Mouse (Mus musculus) heart, postnatal 0 days (tissue): ENCODE measurements at regions not wholly inside any gene's neighbourhood (a gene's known extent, or its start where the extent isn't known, plus 50 kb on each side); places are given as distances from the start of the nearest gene placed in this dataset.
"Not testable (repeated sequence)": the region's sequence is repeated elsewhere in the genome, so short reads cannot be mapped to it uniquely, and the experiment has no call there.

Experiments
- ATAC-seq: fragments of 200-750 bp; cut with Nextera tagmentation; 2 replicates; pipeline ENCODE4 v1.8.0; 2017; ENCODE audit warnings: low read depth, moderate number of reproducible peaks, moderate library complexity; ENCODE audit not compliant: insufficient read depth
- DNase-seq: peaks from one replicate; pipeline ENCODE4 v3.0.0-alpha.2; 2016; ENCODE audit warnings: low spot score
- H3K27ac ChIP-seq: fragments of 300-500 bp; sonication (generic); 2 replicates; pipeline ENCODE4 v1.5.1; 2014; ENCODE audit warnings: low read depth, mild to moderate bottlenecking
- H3K27me3 ChIP-seq: fragments of 300-500 bp; sonication (generic); 2 replicates; pipeline ENCODE4 v1.6.1; 2014; ENCODE audit warnings: low read length, mixed read lengths; ENCODE audit not compliant: control insufficient read depth, insufficient read depth
- H3K36me3 ChIP-seq: fragments of 300-500 bp; sonication (generic); replicated peaks from 2 replicates; pipeline ENCODE4 v1.6.1; 2014; ENCODE audit warnings: low read length, mixed read lengths; ENCODE audit not compliant: control insufficient read depth, insufficient read depth
- H3K4me1 ChIP-seq: fragments of 300-500 bp; sonication (generic); 2 replicates; pipeline ENCODE4 v1.6.1; 2014; ENCODE audit warnings: antibody characterized with exemption; ENCODE audit not compliant: control insufficient read depth, insufficient read depth
- H3K4me2 ChIP-seq: fragments of 300-500 bp; sonication (generic); 2 replicates; pipeline ENCODE4 v1.6.1; 2014; ENCODE audit warnings: low read depth, mild to moderate bottlenecking, low read length, moderate library complexity
- H3K4me3 ChIP-seq: fragments of 300-500 bp; sonication (generic); 2 replicates; pipeline ENCODE4 v1.5.1; 2014; ENCODE audit warnings: low read depth, low read length
- H3K9ac ChIP-seq: fragments of 300-500 bp; sonication (generic); replicated peaks from 2 replicates; pipeline ENCODE4 v1.6.1; 2014; ENCODE audit warnings: low read depth, low read length, mixed read lengths
- H3K9me3 ChIP-seq: fragments of 300-500 bp; sonication (generic); replicated peaks from 2 replicates; pipeline ENCODE4 v1.6.1; 2016; ENCODE audit warnings: low read length; ENCODE audit not compliant: control insufficient read depth
- CTCF ChIP-seq: IDR thresholded peaks from 2 replicates; pipeline ENCODE4 v1.5.1; 2016; ENCODE audit warnings: antibody characterized with exemption, control low read depth, low read depth
- EP300 ChIP-seq: IDR thresholded peaks from 2 replicates; pipeline ENCODE4 v1.6.1; 2016; ENCODE audit warnings: antibody characterized with exemption, low read depth
- WGBS: fragments of 180-500 bp; shearing (Covaris S2); extraction: QIAGEN DNeasy Blood & Tissue Kit; methylation state at CpG from one replicate; pipeline ENCODE4 v1.1.7; 2014; 5-methylcytosine and 5-hydroxymethylcytosine counted together

DNA sequence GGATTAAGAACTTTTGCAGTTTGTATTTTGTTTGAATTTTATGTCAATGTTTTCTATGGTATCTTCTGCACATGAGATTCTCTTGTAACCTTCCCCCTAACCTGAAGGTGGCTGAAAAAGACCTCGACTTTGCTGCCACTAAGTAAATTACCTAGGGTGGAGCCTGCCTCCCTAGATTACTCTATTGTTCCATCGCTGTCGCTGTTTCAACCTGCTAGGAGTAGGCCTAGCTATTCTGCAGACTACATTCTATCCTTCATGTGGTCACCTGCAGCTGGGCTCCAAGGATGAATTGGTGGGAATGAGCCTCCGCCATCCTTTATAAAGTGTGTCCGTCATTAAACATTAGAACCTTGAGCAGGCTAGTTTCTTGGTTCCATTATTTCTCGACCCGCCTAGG lies 422.8 kb downstream of the Snca start:
- Histone ChIP-seq H3K36me3 (no peaks in the 10 kb centered on the region), H3K4me1 (no peaks in the 10 kb centered on the region), H3K27me3 (no peaks in the 10 kb centered on the region), H3K9ac (no peak overlapping the region), H3K27ac (no peak overlapping the region), H3K4me3 (no peak overlapping the region), H3K4me2 (no peak overlapping the region), H3K9me3 (no peaks in the 10 kb centered on the region)
- 81% methylated on average over 7 of the region's 7 CpGs for WGBS
- no peak for ATAC-seq
- no peak for DNase-seq
- TF ChIP-seq EP300: no peak
- no peak for TF ChIP-seq CTCF

DNA sequence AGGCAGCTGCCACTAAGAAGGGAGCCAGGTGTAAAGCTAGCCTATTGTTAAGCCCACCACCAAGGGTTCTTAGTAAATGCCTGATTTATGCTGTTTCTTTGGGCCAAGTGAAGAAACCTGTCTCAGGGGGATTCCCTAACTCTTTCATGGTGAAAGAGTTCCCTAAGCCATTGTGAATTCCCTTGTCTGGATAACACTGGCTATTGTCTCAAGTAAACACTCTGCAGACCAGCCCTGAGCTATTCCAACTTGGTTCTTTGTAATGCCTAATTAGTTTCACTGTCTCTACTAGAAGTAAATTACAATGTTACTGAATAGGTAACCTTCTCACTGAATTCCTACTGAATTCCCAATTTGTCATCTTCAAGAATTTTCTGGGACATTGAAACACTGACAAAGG lies 465.7 kb downstream of the Snca start:
- H3K4me1 ChIP-seq, ATAC-seq, H3K4me2 ChIP-seq, H3K36me3 ChIP-seq, DNase-seq, H3K27ac ChIP-seq, H3K27me3 ChIP-seq, H3K9me3 ChIP-seq, H3K9ac ChIP-seq, H3K4me3 ChIP-seq: not testable (repeated sequence)

DNA sequence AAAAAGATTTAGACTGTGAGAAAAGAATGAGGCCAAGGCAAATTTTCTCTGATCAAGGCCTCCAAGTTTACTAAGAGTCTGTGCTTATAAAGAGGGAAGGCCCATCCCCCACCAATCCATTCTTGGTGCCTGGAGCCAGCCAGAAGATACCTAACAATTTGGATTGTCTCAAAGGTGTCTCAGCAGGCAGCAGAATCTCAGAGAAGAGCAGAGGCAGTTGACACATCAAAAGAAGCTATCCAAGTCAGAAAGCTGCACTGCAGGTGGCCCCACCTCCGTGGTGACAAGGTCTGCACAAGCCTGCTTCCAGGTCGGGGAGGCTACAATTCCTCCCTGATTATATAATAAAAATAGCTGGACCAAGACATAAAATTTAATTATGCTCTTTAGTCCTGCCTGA lies 484.2 kb downstream of the Snca start:
- WGBS: 38% methylated on average over 2 of the region's 2 CpGs
- TF ChIP-seq EP300 (no peak), CTCF (no peak)

More for the DNA sequence above, 484.2 kb downstream of the Snca start:
- DNase-seq (no peak), ATAC-seq (no peak)
- Histone ChIP-seq H3K27me3 (no peaks in the 10 kb centered on the region), H3K27ac (no peak overlapping the region), H3K36me3 (no peaks in the 10 kb centered on the region), H3K9ac (no peak overlapping the region), H3K9me3 (no peaks in the 10 kb centered on the region), H3K4me2 (no peak overlapping the region), H3K4me3 (no peak overlapping the region), H3K4me1 (no peaks in the 10 kb centered on the region)
